Mouse (Mus musculus): Measurements from ENCODE around the gene Slc25a43. TPM values are rescaled to one million over a fixed set of nuclear protein-coding genes. Genes with fewer than 3 reads are reported as not detected.

The Slc25a43 gene
- total and polyA plus RNA-seq, 3 experiments = 1.2 to 1.7 (median 1.5) TPM

- Histone ChIP-seq H3K9ac (ENCODE audit: insufficient read depth, low read depth) (no peak overlapping the region), H3K27ac (ENCODE audit: insufficient read depth, low read depth) (no peak overlapping the region), H3K27me3 (replicated peaks) (no peaks in the 10 kb centered on the region), H3K79me2 (replicated peaks; ENCODE audit: control insufficient read depth, extremely low read depth, insufficient read depth, poor library complexity, severe bottlenecking) (no peaks in the 10 kb centered on the region), H3K9me3 (replicated peaks; ENCODE audit: low read length) (no peaks in the 10 kb centered on the region), H3K4me3 (replicated peaks in 1 of 3; ENCODE audit: low read depth in 2 of 3, low read length in 2 of 3, poor library complexity in 1 of 3) (no peak overlapping the region), H3K36me3 (replicated peaks in 1 of 2; ENCODE audit: control insufficient read depth in 1 of 2, insufficient read depth in 1 of 2, low read length in 1 of 2) (no peaks in the 10 kb centered on the region), H3K4me2 (ENCODE audit: insufficient read depth, low read depth, poor library complexity, severe bottlenecking) (no peak overlapping the region), H3K4me1 (ENCODE audit: control insufficient read depth in 1 of 2, insufficient read depth in 2 of 2) (no peaks in the 10 kb centered on the region)
- dilution Hi-C loops (cut with MboI; ENCODE audit: extremely low pct_ligation_motif_present, extremely low pct_unique_long_range_greater_than_20kb, low sequenced_read_pairs) = no loop called here
- DNase-seq (ENCODE audit: extremely low read depth) = no peak
- TF ChIP-seq NELFE (IDR thresholded peaks at IDR 0.05; ENCODE audit: low read depth, low read length) = no peak
- no peak for TF ChIP-seq MAX (IDR thresholded peaks at IDR 0.05; ENCODE audit: low read length)
- TF ChIP-seq ZNF384 (IDR thresholded peaks at IDR 0.05; ENCODE audit: low read depth, low read length) = no peak
- no peak for TF ChIP-seq POLR2AphosphoS2 (IDR thresholded peaks at IDR 0.05; ENCODE audit: low read depth, low read length)
- TF ChIP-seq PAX5 (IDR thresholded peaks at IDR 0.05; ENCODE audit: low read length) = no peak
- TF ChIP-seq MAFK (IDR thresholded peaks at IDR 0.05; ENCODE audit: insufficient replicate concordance, low read length) = no peak
- no peak for TF ChIP-seq RAD21 (IDR thresholded peaks at IDR 0.05; ENCODE audit: low read depth, low read length)
- TF ChIP-seq RCOR1 (conservative IDR thresholded peaks at IDR 0.05; ENCODE audit: low read depth, low read length) = no peak
- in situ Hi-C loops (cut with MboI; ENCODE audit: low pct_ligation_motif_present, low pct_unique_long_range_greater_than_20kb, low sequenced_read_pairs) = no loop called here
Measured at GRCm38 (mm10) chrX:36775520-36775919, 32.1 kb downstream of the Slc25a43 start.

- TF ChIP-seq TCF12 (IDR thresholded peaks at IDR 0.05; ENCODE audit: low read depth, low read length) = no peak
- no peak for TF ChIP-seq SMC3 (IDR thresholded peaks at IDR 0.05; ENCODE audit: low read depth, low read length)
- TF ChIP-seq PAX5 (IDR thresholded peaks at IDR 0.05; ENCODE audit: low read length) = no peak
- TF ChIP-seq MAFK (IDR thresholded peaks at IDR 0.05; ENCODE audit: insufficient replicate concordance, low read length) = no peak
- no peak for TF ChIP-seq USF1 (IDR thresholded peaks at IDR 0.05; ENCODE audit: low read depth, low read length)
- no peak for TF ChIP-seq EP300 (IDR thresholded peaks at IDR 0.05; ENCODE audit: low read length)
- TF ChIP-seq CHD1 (IDR thresholded peaks at IDR 0.05; ENCODE audit: low read depth, low read length) = no peak
- no peak for TF ChIP-seq E2F4 (IDR thresholded peaks at IDR 0.05; ENCODE audit: insufficient replicate concordance, low read depth, low read length)
- no peak for TF ChIP-seq NRF1 (IDR thresholded peaks at IDR 0.05; ENCODE audit: low read depth, low read length)
- TF ChIP-seq SIN3A (IDR thresholded peaks at IDR 0.05; ENCODE audit: low read length) = no peak
- Histone ChIP-seq H3K36me3 (replicated peaks in 1 of 2; ENCODE audit: control insufficient read depth in 1 of 2, insufficient read depth in 1 of 2, low read length in 1 of 2) (no peaks in the 10 kb centered on the region), H3K4me3 (replicated peaks in 1 of 3; ENCODE audit: low read depth in 2 of 3, low read length in 2 of 3, poor library complexity in 1 of 3) (no peak overlapping the region), H3K79me2 (replicated peaks; ENCODE audit: control insufficient read depth, extremely low read depth, insufficient read depth, poor library complexity, severe bottlenecking) (no peaks in the 10 kb centered on the region), H3K27me3 (replicated peaks) (no peaks in the 10 kb centered on the region), H3K9me3 (replicated peaks; ENCODE audit: low read length) (no peaks in the 10 kb centered on the region), H3K4me2 (ENCODE audit: insufficient read depth, low read depth, poor library complexity, severe bottlenecking) (no peak overlapping the region), H3K27ac (ENCODE audit: insufficient read depth, low read depth) (no peak overlapping the region), H3K4me1 (ENCODE audit: control insufficient read depth in 1 of 2, insufficient read depth in 2 of 2) (no peaks in the 10 kb centered on the region), H3K9ac (ENCODE audit: insufficient read depth, low read depth) (no peak overlapping the region)
- in situ Hi-C loops (cut with MboI; ENCODE audit: low pct_ligation_motif_present, low pct_unique_long_range_greater_than_20kb, low sequenced_read_pairs) = no loop called here
- no peak for DNase-seq (ENCODE audit: extremely low read depth)
- dilution Hi-C loops (cut with MboI; ENCODE audit: extremely low pct_ligation_motif_present, extremely low pct_unique_long_range_greater_than_20kb, low sequenced_read_pairs) = no loop called here
Measured at GRCm38 (mm10) chrX:36777694-36778093, 34.2 kb downstream of the Slc25a43 start.
